Mouse (Mus musculus) midbrain, embryonic 12.5 days (tissue): Measurements from ENCODE around the gene Zfp821. TPM values are rescaled to one million over a fixed set of nuclear protein-coding genes. Genes with fewer than 3 reads are reported as not detected.

Experiments used
- ATAC-seq: fragments of 200-750 bp; cut with Nextera tagmentation; 2 replicates; pipeline ENCODE4 v1.8.0; 2017; ENCODE audit warnings: low read depth, moderate TSS enrichment, moderate library complexity; ENCODE audit not compliant: low FRiP score
- H3K27ac ChIP-seq: fragments of 300-500 bp; sonication (generic); replicated peaks from 2 replicates; pipeline ENCODE4 v1.5.1; 2016; ENCODE audit warnings: mild to moderate bottlenecking
- H3K27me3 ChIP-seq: fragments of 300-500 bp; sonication (generic); 2 replicates; pipeline ENCODE4 v1.6.1; 2016; ENCODE audit warnings: mild to moderate bottlenecking
- H3K36me3 ChIP-seq: fragments of 300-500 bp; sonication (generic); 2 replicates; pipeline ENCODE4 v1.6.1; 2016
- H3K4me1 ChIP-seq: fragments of 300-500 bp; sonication (generic); 2 replicates; pipeline ENCODE4 v1.6.1; 2016
- H3K4me2 ChIP-seq: fragments of 300-500 bp; sonication (generic); replicated peaks from 2 replicates; pipeline ENCODE4 v1.6.1; 2016; ENCODE audit warnings: mild to moderate bottlenecking, moderate library complexity
- H3K4me3 ChIP-seq: fragments of 300-500 bp; sonication (generic); 2 replicates; pipeline ENCODE4 v1.5.1; 2016; ENCODE audit warnings: mild to moderate bottlenecking
- H3K9ac ChIP-seq: fragments of 300-500 bp; sonication (generic); replicated peaks from 2 replicates; pipeline ENCODE4 v1.6.1; 2016; ENCODE audit warnings: mild to moderate bottlenecking, moderate library complexity
- H3K9me3 ChIP-seq: fragments of 300-500 bp; sonication (generic); 2 replicates; pipeline ENCODE4 v1.6.1; 2016; ENCODE audit warnings: mild to moderate bottlenecking
- WGBS: fragments of 180-500 bp; shearing (Covaris S2); methylation state at CpG from one replicate; pipeline ENCODE4 v1.1.7; 2016; 5-methylcytosine and 5-hydroxymethylcytosine counted together
- polyA plus RNA-seq: library from polyadenylated mRNA; unstranded; fragments of >200 nt; fragmentation: Nextera tagmentation; extraction: Ambion mirVana; gene quantifications from 2 replicates; pipeline ENCODE4 v1.2.1, GENCODE M21; 2016

The Zfp821 gene
- polyA plus RNA-seq, 1 experiment from 2014 or later: 74.6 TPM

GRCm38 (mm10) chr8:109756849-109757248 lies 51.5 kb downstream of the Zfp821 start:
- no peak overlapping the region for H3K9ac ChIP-seq
- no peaks in the 10 kb centered on the region for H3K36me3 ChIP-seq
- no peaks in the 10 kb centered on the region for H3K9me3 ChIP-seq
- no peak overlapping the region for H3K4me3 ChIP-seq
- no peak overlapping the region for H3K27ac ChIP-seq
- no peak overlapping the region for H3K4me2 ChIP-seq
- no peak for ATAC-seq
- H3K27me3 ChIP-seq: no peaks in the 10 kb centered on the region
- whole genome bisulfite sequencing: 79% methylated on average over 3 of the region's 3 CpGs
- H3K4me1 ChIP-seq: no peaks in the 10 kb centered on the region

GRCm38 (mm10) chr8:109759426-109759825 lies 54.1 kb downstream of the Zfp821 start:
- no peak for ATAC-seq
- 0 out of 2 replicates have a peak, but pooled peaks cover 17% of the 10 kb centered on the region for H3K9me3 ChIP-seq
- no peak overlapping the region for H3K27ac ChIP-seq
- no peak overlapping the region for H3K9ac ChIP-seq
- H3K4me2 ChIP-seq: no peak overlapping the region
- 95% methylated on average over 7 of the region's 7 CpGs for WGBS
- H3K4me3 ChIP-seq: no peak overlapping the region
- no peaks in the 10 kb centered on the region for H3K36me3 ChIP-seq
- no peaks in the 10 kb centered on the region for H3K27me3 ChIP-seq
- no peaks in the 10 kb centered on the region for H3K4me1 ChIP-seq

GRCm38 (mm10) chr8:109760221-109760620 lies 54.9 kb downstream of the Zfp821 start:
- Histone ChIP-seq H3K4me1 (no peaks in the 10 kb centered on the region), H3K9ac (no peak overlapping the region), H3K4me3 (no peak overlapping the region), H3K27ac (no peak overlapping the region), H3K9me3 (0 out of 2 replicates have a peak, but pooled peaks cover 17% of the 10 kb centered on the region), H3K4me2 (no peak overlapping the region), H3K27me3 (no peaks in the 10 kb centered on the region), H3K36me3 (no peaks in the 10 kb centered on the region)
- 42% methylated on average over 1 of the region's 1 CpGs for WGBS
- ATAC-seq: no peak

GRCm38 (mm10) chr8:109764031-109764430 lies 58.7 kb downstream of the Zfp821 start:
- 90% methylated on average over 6 of the region's 6 CpGs for WGBS
- H3K4me3 ChIP-seq: no peak overlapping the region
- no peak overlapping the region for H3K4me2 ChIP-seq
- no peaks in the 10 kb centered on the region for H3K4me1 ChIP-seq
- H3K27ac ChIP-seq: no peak overlapping the region
- H3K36me3 ChIP-seq: no peaks in the 10 kb centered on the region
- no peak for ATAC-seq
- H3K9ac ChIP-seq: no peak overlapping the region
- no peaks in the 10 kb centered on the region for H3K27me3 ChIP-seq
- H3K9me3 ChIP-seq: 0 out of 2 replicates have a peak, but pooled peaks cover 17% of the 10 kb centered on the region

GRCm38 (mm10) chr8:109766081-109766480 lies 60.7 kb downstream of the Zfp821 start:
- Histone ChIP-seq H3K4me1 (no peaks in the 10 kb centered on the region), H3K9me3 (0 out of 2 replicates have a peak, but pooled peaks cover 17% of the 10 kb centered on the region), H3K9ac (no peak overlapping the region), H3K4me2 (no peak overlapping the region), H3K36me3 (no peaks in the 10 kb centered on the region), H3K4me3 (no peak overlapping the region), H3K27ac (no peak overlapping the region), H3K27me3 (no peaks in the 10 kb centered on the region)
- no peak for ATAC-seq
- WGBS: 81% methylated on average over 7 of the region's 7 CpGs

GRCm38 (mm10) chr8:109773154-109773553 lies 67.8 kb downstream of the Zfp821 start:
- WGBS: 51% methylated on average over 3 of the region's 3 CpGs
- Histone ChIP-seq H3K9me3 (no peaks in the 10 kb centered on the region), H3K4me1 (no peaks in the 10 kb centered on the region), H3K27me3 (peaks cover 6% of the 10 kb centered on the region; the same call in 1 of the 2 replicates), H3K27ac (no peak overlapping the region), H3K36me3 (no peaks in the 10 kb centered on the region), H3K9ac (no peak overlapping the region), H3K4me2 (no peak overlapping the region), H3K4me3 (no peak overlapping the region)
- ATAC-seq: no peak

Other genes with a start within 250 kb of the Zfp821 start
- gene Pmfbp1, start 211.5 kb upstream of the Zfp821 start, polyA plus RNA-seq: 1.7 and 1.8 TPM in 2 replicates
- gene Dhx38, start 139.7 kb upstream of the Zfp821 start, polyA plus RNA-seq: 30.3 and 32.4 TPM in 2 replicates
- gene Txnl4b, start 139.7 kb upstream of the Zfp821 start, polyA plus RNA-seq: 26.9 and 27.1 TPM in 2 replicates
- 0.29 and 0.33 TPM in 2 replicates for gene Hp, start 126.4 kb upstream of the Zfp821 start, polyA plus RNA-seq
- gene Dhodh, start 96.9 kb upstream of the Zfp821 start, polyA plus RNA-seq: 38.6 and 41.6 TPM in 2 replicates
- 0.11 and 0.45 TPM in 2 replicates for gene Pkd1l3, start 91.0 kb upstream of the Zfp821 start, polyA plus RNA-seq
- 172 and 181 TPM in 2 replicates for gene Ist1, start 12.3 kb upstream of the Zfp821 start, polyA plus RNA-seq
- 7.3 and 8.3 TPM in 2 replicates for gene Atxn1l, start 32.2 kb downstream of the Zfp821 start, polyA plus RNA-seq
- gene Ap1g1, start 73.0 kb downstream of the Zfp821 start, polyA plus RNA-seq: 67.1 and 72.4 TPM in 2 replicates
- 3.9 and 4.1 TPM in 2 replicates for gene Phlpp2, start 163.0 kb downstream of the Zfp821 start, polyA plus RNA-seq